Mouse (Mus musculus) midbrain, embryonic 11.5 days (tissue): ENCODE measurements around the gene Larp6. TPM values are rescaled to one million over a fixed set of nuclear protein-coding genes. Genes with fewer than 3 reads are reported as not detected.

Source experiments
- polyA plus RNA-seq: library from polyadenylated mRNA; unstranded; fragments of >200 nt; fragmentation: Nextera tagmentation; extraction: Ambion mirVana; gene quantifications from 2 replicates; pipeline ENCODE4 v1.2.1, GENCODE M21; 2014

The Larp6 gene
- polyA plus RNA-seq, 1 experiment from 2014 or later, result 2.5 TPM

Other genes with a start within 250 kb of the Larp6 start
- 6.3 and 6.4 TPM in 2 replicates for gene Thsd4, start 190.9 kb upstream of the Larp6 start, polyA plus RNA-seq
- gene Lrrc49, start 24.8 kb upstream of the Larp6 start, polyA plus RNA-seq, result 51.6 and 56.0 TPM in 2 replicates
- 26.7 and 27.9 TPM in 2 replicates for gene Uaca, start 81.6 kb downstream of the Larp6 start, polyA plus RNA-seq